Mouse (Mus musculus): ENCODE data around the gene Rock2.

The Rock2 gene

GRCm38 (mm10) chr12:16898221-16898620 is 3.5 kb downstream of the Rock2 start:
- in situ Hi-C loops (cut with MseI, MboI), result loop anchor here in 1 of 2 experiments (10.0 kb wide), 1 partner anchor 63 kb away; no protein-coding TSS in a partner anchor

GRCm38 (mm10) chr12:16898790-16899189 is 4.1 kb downstream of the Rock2 start:
- in situ Hi-C loops (cut with MseI, MboI), result loop anchor here in 1 of 2 experiments (10.0 kb wide), 1 partner anchor 64 kb away; no protein-coding TSS in a partner anchor

GRCm38 (mm10) chr12:16900625-16901222 is 6.0 kb downstream of the Rock2 start:
- in situ Hi-C loops (cut with MseI, MboI), result no loop called here

GRCm38 (mm10) chr12:16903949-16904635 is 9.4 kb downstream of the Rock2 start:
- in situ Hi-C loops (cut with MseI, MboI), result no loop called here

- in situ Hi-C loops (cut with MseI, MboI), result no loop called here
Measured at GRCm38 (mm10) chr12:16907282-16907846, 12.7 kb downstream of the Rock2 start.

- in situ Hi-C loops (cut with MseI, MboI), result no loop called here
Measured at GRCm38 (mm10) chr12:16907953-16908648, 13.4 kb downstream of the Rock2 start.

GRCm38 (mm10) chr12:16911524-16911923 is 16.8 kb downstream of the Rock2 start:
- in situ Hi-C loops (cut with MseI, MboI), result no loop called here

GRCm38 (mm10) chr12:16912600-16912999 is 17.9 kb downstream of the Rock2 start:
- in situ Hi-C loops (cut with MseI, MboI), result no loop called here

GRCm38 (mm10) chr12:16920186-16920860 is 25.6 kb downstream of the Rock2 start:
- in situ Hi-C loops (cut with MseI, MboI), result no loop called here

- in situ Hi-C loops (cut with MseI, MboI), result no loop called here
Measured at GRCm38 (mm10) chr12:16927889-16928288, 33.2 kb downstream of the Rock2 start.

- in situ Hi-C loops (cut with MseI, MboI), result no loop called here
Measured at GRCm38 (mm10) chr12:16934423-16934822, 39.7 kb downstream of the Rock2 start.

GRCm38 (mm10) chr12:16941976-16942375 is 47.3 kb downstream of the Rock2 start:
- in situ Hi-C loops (cut with MseI, MboI), result no loop called here

GRCm38 (mm10) chr12:16948239-16948638 is 53.5 kb downstream of the Rock2 start:
- in situ Hi-C loops (cut with MseI, MboI), result no loop called here

- in situ Hi-C loops (cut with MseI, MboI), result no loop called here
Measured at GRCm38 (mm10) chr12:16958851-16959250, 64.2 kb downstream of the Rock2 start.

- in situ Hi-C loops (cut with MseI, MboI), result no loop called here
Measured at GRCm38 (mm10) chr12:16963354-16963753, 68.7 kb downstream of the Rock2 start.

GRCm38 (mm10) chr12:16966811-16967210 is 72.1 kb downstream of the Rock2 start:
- in situ Hi-C loops (cut with MseI, MboI), result no loop called here

- in situ Hi-C loops (cut with MseI, MboI), result no loop called here
Measured at GRCm38 (mm10) chr12:16977120-16977519, 82.4 kb downstream of the Rock2 start.

- in situ Hi-C loops (cut with MseI, MboI), result no loop called here
Measured at GRCm38 (mm10) chr12:16985778-16986177, 91.1 kb downstream of the Rock2 start.

GRCm38 (mm10) chr12:16991376-16991775 is 96.7 kb downstream of the Rock2 start:
- in situ Hi-C loops (cut with MseI, MboI), result no loop called here

GRCm38 (mm10) chr12:16992355-16992754 is 97.7 kb downstream of the Rock2 start:
- in situ Hi-C loops (cut with MseI, MboI), result no loop called here

- in situ Hi-C loops (cut with MseI, MboI), result no loop called here
Measured at GRCm38 (mm10) chr12:16994291-16994690, 99.6 kb downstream of the Rock2 start.

GRCm38 (mm10) chr12:16996281-16996680 is 101.6 kb downstream of the Rock2 start:
- in situ Hi-C loops (cut with MseI, MboI), result no loop called here

Measured in mouse trophoblast stem cell (cell line).